Mouse (Mus musculus) thymus, adult 2 months (tissue): ENCODE measurements around the gene Tfdp2. TPM values are rescaled to one million over a fixed set of nuclear protein-coding genes. Genes with fewer than 3 reads are reported as not detected.
"Not testable (repeated sequence)": the region's sequence is repeated elsewhere in the genome, so short reads cannot be mapped to it uniquely, and the experiment has no call there.

Experiments
- DNase-seq: peaks from one replicate; pipeline ENCODE4 v3.0.0; 2021
- H3K27ac ChIP-seq: fragments of 200-500 bp; 2 replicates; pipeline ENCODE4 v1.5.1; 2012; ENCODE audit warnings: low read length, control low read depth; ENCODE audit not compliant: control insufficient read depth, insufficient read depth
- H3K27me3 ChIP-seq: fragments of 200-500 bp; 2 replicates; pipeline ENCODE4 v1.6.1; 2012; ENCODE audit warnings: mild to moderate bottlenecking, low read length, moderate library complexity, mixed read lengths; ENCODE audit not compliant: control insufficient read depth, insufficient read depth
- H3K36me3 ChIP-seq: fragments of 200-500 bp; 2 replicates; pipeline ENCODE4 v1.6.1; 2012; ENCODE audit warnings: mild to moderate bottlenecking, low read length, moderate library complexity; ENCODE audit not compliant: control insufficient read depth, insufficient read depth
- H3K4me1 ChIP-seq: fragments of 200-500 bp; replicated peaks from 2 replicates; pipeline ENCODE4 v1.6.1; 2012; ENCODE audit warnings: low read length; ENCODE audit not compliant: control insufficient read depth, insufficient read depth
- H3K4me3 ChIP-seq: fragments of 200-500 bp; 2 replicates; pipeline ENCODE4 v1.5.1; 2012; ENCODE audit warnings: mild to moderate bottlenecking, low read length, control low read depth, moderate library complexity; ENCODE audit not compliant: control insufficient read depth, insufficient read depth
- CTCF ChIP-seq: fragments of 200-500 bp; IDR thresholded peaks from 2 replicates; pipeline ENCODE4 v1.5.1; 2012; ENCODE audit warnings: mild to moderate bottlenecking, control low read depth, low read length, moderate library complexity, borderline replicate concordance; ENCODE audit not compliant: control insufficient read depth, poor library complexity, insufficient read depth; ENCODE audit errors: extremely low read depth
- POLR2A ChIP-seq: fragments of 200-500 bp; IDR thresholded peaks from 2 replicates; pipeline ENCODE4 v1.6.1; 2012; ENCODE audit warnings: mild to moderate bottlenecking, low read length, control low read depth, moderate library complexity; ENCODE audit not compliant: control insufficient read depth, poor library complexity, insufficient read depth; ENCODE audit errors: extremely low read depth
- WGBS: fragments of 180-500 bp; shearing (Covaris S2); methylation state at CpG from one replicate; pipeline ENCODE4 v1.1.7; 2018; 5-methylcytosine and 5-hydroxymethylcytosine counted together
- polyA plus RNA-seq: library from polyadenylated mRNA; depleted of rRNA; stranded (reverse); fragments of >200 nt; gene quantifications from 2 replicates; pipeline ENCODE4 v1.2.3, GENCODE M21; 2012

The Tfdp2 gene
- polyA plus RNA-seq, 1 experiment, result 17.3 TPM

DNA sequence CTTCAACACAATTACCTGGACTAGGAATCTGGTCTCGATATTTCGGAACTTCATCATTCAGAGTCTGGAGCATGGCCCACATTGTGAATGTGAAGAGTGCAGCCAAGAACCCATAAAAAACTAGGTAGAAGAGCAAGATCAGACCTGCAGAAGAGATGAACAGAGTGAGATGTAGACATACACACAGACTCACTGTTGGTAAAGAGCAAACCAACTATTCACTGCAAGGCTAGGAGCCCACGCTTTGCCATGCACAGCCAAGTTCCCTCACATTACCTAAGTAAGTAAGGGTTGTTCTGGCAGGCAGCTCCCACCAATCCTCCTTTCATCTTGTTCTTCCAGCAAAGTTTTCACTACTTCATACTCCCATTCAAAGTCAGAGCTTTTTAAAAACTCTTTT is 149.7 kb downstream of the Tfdp2 start:
- no peak overlapping the region for H3K4me3 ChIP-seq
- no peak overlapping the region for H3K27ac ChIP-seq
- H3K27me3 ChIP-seq, result no peaks in the 10 kb centered on the region
- DNase-seq, result no peak
- TF ChIP-seq CTCF (no peak), POLR2A (no peak)
- peaks cover 8% of the 10 kb centered on the region for H3K4me1 ChIP-seq
- WGBS, result 94% methylated on average over 3 of the region's 3 CpGs
- peaks cover 17% of the 10 kb centered on the region for H3K36me3 ChIP-seq

GRCm38 (mm10) chr9:96348885-96349284 is 152.8 kb downstream of the Tfdp2 start:
- H3K27ac ChIP-seq, result no peak overlapping the region
- no peaks in the 10 kb centered on the region for H3K27me3 ChIP-seq
- no peak overlapping the region for H3K4me3 ChIP-seq
- TF ChIP-seq CTCF (no peak), POLR2A (no peak)
- H3K36me3 ChIP-seq, result no peaks in the 10 kb centered on the region
- 89% methylated on average over 5 of the region's 5 CpGs for WGBS
- DNase-seq, result no peak
- peaks cover 13% of the 10 kb centered on the region for H3K4me1 ChIP-seq

DNA sequence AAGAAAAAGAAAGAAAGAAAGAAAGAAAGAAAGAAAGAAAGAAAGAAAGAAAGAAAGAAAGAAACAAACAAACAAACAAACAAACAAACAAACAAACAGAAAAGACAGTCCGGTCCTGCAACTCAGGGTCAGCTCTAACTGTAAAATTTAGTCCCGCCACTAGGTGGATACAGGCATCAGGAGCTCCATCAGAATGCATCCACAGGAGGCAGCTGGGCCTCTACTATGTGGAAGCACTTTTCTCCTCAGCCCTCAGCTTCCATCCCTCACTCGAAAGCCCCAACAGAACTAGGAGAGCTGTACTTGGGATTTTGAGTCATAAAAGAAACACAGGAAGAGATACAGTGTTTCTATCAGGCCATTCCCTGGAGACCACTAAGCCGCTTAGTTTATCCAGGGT is 153.9 kb downstream of the Tfdp2 start:
- peak overlapping the region; percentile 82; the same call in 1 of the 2 replicates for H3K27ac ChIP-seq
- no peaks in the 10 kb centered on the region for H3K27me3 ChIP-seq
- WGBS, result 54% methylated on average over 4 of the region's 4 CpGs
- no peak for TF ChIP-seq CTCF
- TF ChIP-seq POLR2A, result no peak
- no peak overlapping the region for H3K4me3 ChIP-seq
- DNase-seq, result peak; percentile 61
- no peaks in the 10 kb centered on the region for H3K36me3 ChIP-seq
- peaks cover 16% of the 10 kb centered on the region for H3K4me1 ChIP-seq

DNA sequence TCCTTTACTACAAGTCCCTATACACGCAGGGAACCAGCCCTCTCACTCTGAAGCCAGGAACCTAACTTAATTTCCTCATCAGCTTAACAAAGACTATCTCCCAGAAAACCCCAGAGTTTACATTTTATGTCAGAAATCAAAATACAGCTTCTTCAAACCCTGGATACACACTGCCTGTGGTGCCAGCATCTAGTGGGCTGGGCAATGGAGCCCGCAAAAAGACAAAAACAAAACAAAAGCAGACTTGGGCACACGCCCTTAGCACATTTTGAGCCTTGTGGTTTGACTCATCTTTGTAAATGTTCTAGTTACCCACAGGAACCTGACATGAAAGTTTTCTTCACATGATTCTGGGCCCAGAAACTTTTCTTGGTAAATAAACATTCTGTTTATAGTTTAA is 154.4 kb downstream of the Tfdp2 start:
- peak overlapping the region; percentile 82 for H3K27ac ChIP-seq
- H3K36me3 ChIP-seq, result no peaks in the 10 kb centered on the region
- H3K4me1 ChIP-seq, result peaks cover 16% of the 10 kb centered on the region
- TF ChIP-seq POLR2A, result no peak
- no peak for TF ChIP-seq CTCF
- peak; percentile 35 for DNase-seq
- no peak overlapping the region for H3K4me3 ChIP-seq
- WGBS, result 23% methylated on average over 3 of the region's 3 CpGs
- no peaks in the 10 kb centered on the region for H3K27me3 ChIP-seq

DNA sequence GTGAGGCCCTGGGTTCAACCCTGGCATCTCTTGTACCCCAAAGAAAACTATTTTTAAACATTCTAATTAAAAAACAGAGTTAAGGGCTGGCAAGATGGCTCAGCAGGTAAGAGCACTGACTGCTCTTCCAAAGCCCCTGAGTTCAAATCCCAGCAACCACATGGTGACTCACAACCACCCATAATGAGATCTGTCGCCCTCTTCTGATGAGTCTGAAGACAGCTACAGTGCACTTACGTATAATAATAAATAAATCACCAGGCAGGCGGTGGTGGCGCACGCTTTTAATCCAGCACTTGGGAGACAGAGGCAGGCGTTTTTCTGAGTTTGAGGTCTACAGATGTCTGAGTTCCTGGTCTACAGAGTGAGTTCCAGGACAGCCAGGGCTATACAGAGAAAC is 155.7 kb downstream of the Tfdp2 start:
- whole genome bisulfite sequencing, result 95% methylated on average over 6 of the region's 6 CpGs
- H3K27ac ChIP-seq, H3K36me3 ChIP-seq, H3K27me3 ChIP-seq, DNase-seq, H3K4me3 ChIP-seq: not testable (repeated sequence)
- H3K4me1 ChIP-seq, result peaks cover 16% of the 10 kb centered on the region

DNA sequence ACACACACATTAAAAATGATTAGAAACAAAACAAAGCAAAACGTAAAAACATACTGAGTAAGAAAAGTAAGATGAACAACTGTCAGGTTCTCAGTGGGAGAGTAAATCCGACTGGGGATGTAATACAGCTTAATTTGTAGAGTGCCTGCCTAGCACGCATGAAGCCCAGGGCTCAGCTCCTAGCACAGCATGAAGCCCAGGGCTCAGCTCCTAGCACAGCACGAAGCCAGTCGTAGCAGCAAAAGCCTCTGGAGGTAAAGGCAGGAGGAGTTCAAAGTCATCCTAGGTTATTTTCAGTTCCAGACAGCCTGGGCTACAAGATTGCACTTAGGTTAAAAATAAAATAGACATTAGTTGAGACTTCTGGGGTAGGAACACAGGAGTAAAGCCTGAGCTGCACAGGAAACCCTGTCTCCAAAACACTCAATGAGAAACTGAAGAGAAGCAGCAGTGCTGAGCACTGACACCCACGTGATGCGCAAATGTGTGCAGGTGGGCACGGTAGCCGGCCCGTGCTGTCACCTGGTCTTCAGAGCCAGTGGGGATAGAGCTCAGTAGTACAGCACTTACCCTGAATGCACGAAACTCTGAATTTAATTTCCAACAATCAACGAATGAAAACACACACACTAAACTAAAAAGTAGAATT is 157.2 kb downstream of the Tfdp2 start:
- peak overlapping the region; percentile 52; the same call in 1 of the 2 replicates for H3K27ac ChIP-seq
- 82% methylated on average over 12 of the region's 12 CpGs for WGBS
- H3K4me1 ChIP-seq, result peaks cover 16% of the 10 kb centered on the region
- no peak overlapping the region for H3K4me3 ChIP-seq
- no peak for TF ChIP-seq CTCF
- no peak for TF ChIP-seq POLR2A
- H3K36me3 ChIP-seq, result no peaks in the 10 kb centered on the region
- DNase-seq, result peak; percentile 45
- H3K27me3 ChIP-seq, result no peaks in the 10 kb centered on the region

- Histone ChIP-seq H3K36me3 (no peaks in the 10 kb centered on the region), H3K27me3 (no peaks in the 10 kb centered on the region), H3K4me1 (peaks cover 16% of the 10 kb centered on the region), H3K27ac (no peak overlapping the region), H3K4me3 (no peak overlapping the region)
- no peak for DNase-seq
- TF ChIP-seq POLR2A (no peak), CTCF (no peak)
- WGBS, result 76% methylated on average over 8 of the region's 8 CpGs
Measured at GRCm38 (mm10) chr9:96353799-96354198, 157.7 kb downstream of the Tfdp2 start.
